Mouse (Mus musculus) erythroid progenitor cell, adult 5-6 weeks (primary cell): ENCODE data around the gene Ccdc162. TPM values are rescaled to one million over a fixed set of nuclear protein-coding genes. Genes with fewer than 3 reads are reported as not detected.

Experiments
- ATAC-seq: replicated peaks from 2 replicates; pipeline ENCODE4 v1.8.0; 2016; ENCODE audit warnings: moderate number of reproducible peaks, mild to moderate bottlenecking, moderate TSS enrichment, inconsistent platforms; ENCODE audit not compliant: poor library complexity, low FRiP score, severe bottlenecking
- total RNA-seq, 2 experiments: library from RNA; stranded (forward) in 1 of 2; stranded (reverse) in 1 of 2; fragments of 150-400 nt in 1 of 2; fragments of 186-747, 209-891 nt in 1 of 2; gene quantifications; 2 replicates each; pipeline versions ENCODE4 v1.2.3 to v1.2.4; 2015 to 2017; ENCODE audit warnings: low replicate concordance in 2 of 2

Ccdc162 gene
- total RNA-seq, 2 experiments from 2014 or later, result not detected

DNA sequence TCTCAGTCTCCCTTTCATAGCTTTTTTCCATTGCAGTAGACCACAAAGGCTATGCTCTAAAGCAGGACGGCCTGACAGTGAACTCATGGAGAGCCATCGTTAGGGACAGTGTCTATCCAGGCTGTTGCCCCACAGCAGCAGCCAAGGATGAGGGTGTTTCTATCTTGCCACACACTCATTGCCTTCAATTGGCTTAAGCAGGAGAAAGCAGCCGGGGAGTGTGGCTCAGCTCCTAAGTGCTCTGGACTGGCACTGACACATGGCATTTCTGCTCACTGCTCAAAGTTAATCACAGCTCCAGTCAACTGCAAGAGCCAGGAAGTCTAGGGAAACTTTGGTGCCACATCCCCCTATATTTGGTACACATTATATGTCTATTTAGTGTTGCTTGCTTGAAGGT, 64.9 kb downstream of the Ccdc162 start:
- no peak for ATAC-seq

DNA sequence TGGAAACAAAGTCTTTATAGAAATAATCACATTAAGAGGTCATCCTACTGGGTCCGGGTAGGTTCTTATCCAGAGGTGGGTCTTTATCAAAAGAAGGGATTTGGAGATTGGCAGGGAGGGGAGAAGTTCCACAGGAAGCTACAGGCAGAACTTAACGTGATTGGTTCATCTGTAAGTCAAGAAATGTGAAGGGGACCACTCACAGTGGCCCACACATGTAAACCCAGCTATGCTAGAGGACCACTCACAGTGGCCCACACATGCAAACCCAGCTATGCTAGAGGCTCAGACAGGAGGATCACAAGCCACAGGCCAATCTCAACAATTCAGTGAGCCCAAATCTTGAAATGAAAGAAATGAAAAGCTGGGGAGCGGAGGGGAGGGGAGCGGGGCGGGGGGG, 67.2 kb downstream of the Ccdc162 start:
- ATAC-seq, result no peak

DNA sequence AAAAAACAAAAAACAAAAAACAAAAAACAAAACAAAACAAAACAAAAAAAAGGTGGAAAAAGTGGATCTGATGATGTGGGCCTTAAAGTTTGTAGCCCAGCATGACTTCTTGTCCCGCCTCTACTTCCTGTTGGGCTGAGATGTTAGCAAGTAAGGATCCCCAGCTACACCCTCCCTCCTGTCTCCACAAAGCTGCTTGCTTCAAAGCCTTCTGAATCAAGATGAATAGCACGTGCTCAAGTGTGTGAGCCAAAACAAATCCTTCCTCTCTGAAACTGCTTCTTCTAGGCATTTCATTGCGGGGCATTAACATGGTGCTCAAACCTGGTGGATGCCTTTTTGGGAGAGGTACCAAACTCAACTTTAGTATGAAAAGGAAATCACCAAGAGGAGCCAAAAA, 77.7 kb downstream of the Ccdc162 start:
- ATAC-seq, result no peak

DNA sequence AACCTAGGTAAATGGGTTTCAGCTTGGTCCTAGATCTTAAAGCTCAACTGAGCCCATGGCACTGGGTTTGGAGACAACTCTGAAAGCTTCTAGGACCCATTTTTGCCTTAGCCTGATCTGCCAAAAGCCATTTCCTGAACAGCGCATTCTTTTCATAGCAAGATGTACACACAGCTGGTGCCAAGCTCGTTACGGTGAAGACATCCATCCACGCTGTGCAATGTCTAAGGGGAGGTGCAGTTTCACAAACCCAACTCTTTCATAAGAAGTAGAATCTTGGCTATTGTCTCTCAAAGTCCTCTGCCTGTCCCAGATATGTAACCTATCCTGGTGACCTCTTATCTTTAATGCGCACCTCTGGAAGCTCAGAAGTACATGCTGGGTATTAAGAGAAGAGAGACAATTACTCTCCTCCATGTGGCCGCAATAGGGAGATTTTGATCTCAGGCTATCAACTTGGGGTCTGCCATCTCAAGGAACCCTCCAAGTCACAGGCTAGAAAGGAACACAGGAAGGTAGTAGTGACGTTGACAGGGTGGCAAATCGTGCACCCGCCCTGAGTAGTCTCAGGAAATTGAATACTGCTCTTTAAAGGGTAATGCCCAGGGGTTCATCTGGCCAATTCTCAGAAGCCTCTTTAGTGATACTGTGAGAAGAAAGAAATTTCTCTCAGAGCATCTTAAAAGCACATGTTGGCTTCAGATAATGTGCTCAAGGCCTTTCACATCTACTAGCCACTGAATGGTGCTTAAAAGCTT, 81.0 kb downstream of the Ccdc162 start:
- ATAC-seq, result no peak

DNA sequence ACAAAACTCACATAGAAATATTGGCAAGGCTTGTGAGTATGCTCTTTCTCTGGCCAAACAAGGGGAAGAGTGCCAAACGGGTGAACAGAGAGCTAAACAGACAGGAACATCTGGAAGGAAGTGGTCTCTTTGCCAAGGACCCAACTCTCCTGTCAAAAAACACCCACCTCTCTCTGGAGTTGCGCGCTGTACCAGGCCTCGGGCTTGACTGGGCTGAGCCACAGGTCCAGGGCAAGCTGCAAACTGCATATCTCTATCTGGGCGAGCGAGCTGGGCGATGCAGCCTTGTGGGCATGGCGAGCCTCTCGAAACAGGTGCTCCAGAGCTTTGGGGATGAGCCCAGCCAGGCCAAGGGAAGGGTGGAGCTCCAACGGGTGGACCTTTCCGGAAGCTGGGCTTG, 82.6 kb downstream of the Ccdc162 start:
- ATAC-seq, result no peak

DNA sequence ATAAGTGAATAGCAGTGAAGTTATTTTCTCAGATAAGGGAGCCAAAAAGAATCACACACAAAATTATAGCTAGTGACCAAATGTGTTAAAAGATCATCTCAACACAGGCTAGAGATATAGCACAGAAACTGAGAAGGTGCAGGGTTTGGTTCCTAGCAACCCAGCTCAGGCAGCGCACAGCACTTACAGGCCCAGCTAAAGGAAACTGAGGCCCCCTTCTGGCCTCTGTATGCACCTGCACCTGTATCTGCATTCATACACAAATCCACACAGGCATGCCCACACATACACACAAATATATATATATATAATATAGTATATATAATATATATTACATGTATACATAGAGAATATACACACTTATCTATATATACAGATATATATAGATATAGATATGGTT, 84.4 kb downstream of the Ccdc162 start:
- ATAC-seq, result no peak

DNA sequence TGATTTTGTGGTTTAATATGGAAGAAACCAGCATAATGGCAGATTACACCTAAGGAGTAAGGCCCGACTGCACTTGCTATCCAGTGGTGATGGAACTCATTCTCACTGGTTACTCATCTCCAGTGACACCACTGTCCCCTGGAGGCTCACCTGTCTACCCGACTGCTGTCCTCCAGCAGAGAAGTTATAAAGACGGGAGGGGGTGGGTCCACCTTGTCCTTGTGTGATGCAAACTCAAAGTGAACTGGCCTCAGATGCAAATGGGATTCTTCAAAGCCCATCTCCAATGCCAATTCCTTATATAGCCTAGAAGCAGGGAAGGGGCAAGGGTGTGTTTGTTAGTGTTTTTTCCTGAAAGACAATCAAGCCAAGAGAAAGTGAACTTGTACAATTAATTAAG, 89.4 kb downstream of the Ccdc162 start:
- no peak for ATAC-seq

DNA sequence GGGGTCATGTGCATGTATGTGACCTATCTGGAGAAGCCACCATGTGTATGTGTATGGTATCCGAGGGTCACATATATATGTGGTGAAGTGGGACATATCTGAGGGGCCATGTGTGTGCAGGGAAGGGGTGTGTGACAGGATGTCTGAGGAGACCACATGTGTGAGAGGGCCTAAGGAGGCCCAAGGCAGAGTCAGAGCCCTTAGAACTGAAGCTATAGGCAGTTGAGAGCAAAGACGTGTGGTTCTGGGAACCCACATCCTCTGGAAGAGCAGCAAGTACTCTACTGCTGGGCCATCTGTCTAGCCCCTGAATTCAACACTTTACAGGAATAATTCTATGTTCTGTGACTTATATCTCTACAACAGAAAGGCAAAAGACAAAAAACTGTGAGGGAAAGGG, 96.4 kb downstream of the Ccdc162 start:
- no peak for ATAC-seq

DNA sequence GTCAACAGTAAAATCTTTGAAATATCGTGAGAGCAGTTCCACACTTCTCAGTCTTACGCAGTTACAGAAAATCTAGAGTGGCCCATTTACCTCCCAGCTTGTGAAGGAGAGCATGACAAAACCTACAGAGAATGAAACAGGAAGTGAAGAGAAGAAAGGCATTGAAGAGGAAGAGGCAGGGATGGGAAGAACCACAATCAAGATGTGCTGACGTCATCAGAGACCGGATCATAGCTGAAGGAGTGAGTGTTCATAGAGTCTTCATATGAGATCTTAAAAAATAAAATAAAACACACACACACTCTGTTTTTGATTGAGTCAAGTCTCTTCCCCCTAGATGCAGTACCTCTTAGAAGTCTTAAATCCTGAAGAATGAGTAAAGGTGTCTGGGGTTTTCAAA, 100.9 kb downstream of the Ccdc162 start:
- no peak for ATAC-seq

DNA sequence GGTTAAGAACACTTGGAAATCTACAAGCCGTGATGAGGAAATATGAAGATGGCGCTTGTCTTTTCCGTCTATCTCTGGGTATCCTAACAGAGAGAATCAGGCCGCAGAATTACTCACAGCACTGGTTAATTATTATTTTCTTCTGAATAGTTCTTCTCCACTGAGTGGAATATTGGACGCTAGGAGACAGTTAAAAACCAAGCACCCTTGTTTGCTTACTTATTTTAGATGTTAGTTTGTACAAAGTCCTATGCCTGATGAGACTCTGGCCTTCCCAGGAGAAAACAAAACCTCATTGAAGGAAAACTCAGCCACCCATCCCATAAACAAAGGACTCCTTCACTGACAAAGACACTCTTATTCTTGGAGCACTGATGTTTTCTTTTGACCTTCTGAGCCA, 104.5 kb downstream of the Ccdc162 start:
- ATAC-seq, result no peak

DNA sequence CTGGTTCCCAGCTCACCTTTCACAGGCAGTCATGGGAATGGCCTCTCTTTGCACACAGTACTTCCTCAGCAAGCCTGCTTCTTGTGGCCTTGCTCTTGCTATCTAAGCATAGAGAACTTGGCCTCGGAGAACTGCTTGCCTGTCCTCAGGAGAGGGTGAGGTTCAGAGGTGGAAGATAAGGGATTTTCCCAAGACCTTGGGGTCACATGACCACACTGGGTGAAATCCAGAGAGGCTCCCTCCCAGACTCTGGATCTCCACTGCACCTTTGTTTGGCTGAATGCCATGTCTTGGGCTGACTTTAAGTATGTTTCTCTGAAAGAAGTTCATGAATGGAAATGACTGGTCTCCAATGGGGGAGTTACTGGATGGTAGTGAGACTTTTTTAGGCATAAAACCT, 107.0 kb downstream of the Ccdc162 start:
- no peak for ATAC-seq

DNA sequence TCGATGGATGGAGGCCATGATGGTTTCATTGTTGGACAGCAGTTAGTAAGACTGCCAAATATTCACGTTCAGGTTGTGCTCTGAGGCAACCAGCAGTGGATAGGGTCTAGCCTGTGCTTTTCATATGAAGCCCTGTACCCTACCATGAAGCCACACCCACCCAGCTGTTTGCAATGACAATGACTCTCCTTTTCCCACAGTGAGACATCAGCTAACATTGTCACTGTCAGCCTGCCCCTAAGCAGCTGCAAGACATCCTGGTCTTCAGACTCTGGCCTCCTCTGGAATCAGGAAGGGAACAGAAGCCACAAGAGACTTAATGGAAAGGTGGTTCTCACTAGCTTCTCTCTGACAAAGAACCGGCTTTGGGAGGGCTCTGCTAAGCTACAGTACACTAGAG, 107.9 kb downstream of the Ccdc162 start:
- ATAC-seq, result no peak

DNA sequence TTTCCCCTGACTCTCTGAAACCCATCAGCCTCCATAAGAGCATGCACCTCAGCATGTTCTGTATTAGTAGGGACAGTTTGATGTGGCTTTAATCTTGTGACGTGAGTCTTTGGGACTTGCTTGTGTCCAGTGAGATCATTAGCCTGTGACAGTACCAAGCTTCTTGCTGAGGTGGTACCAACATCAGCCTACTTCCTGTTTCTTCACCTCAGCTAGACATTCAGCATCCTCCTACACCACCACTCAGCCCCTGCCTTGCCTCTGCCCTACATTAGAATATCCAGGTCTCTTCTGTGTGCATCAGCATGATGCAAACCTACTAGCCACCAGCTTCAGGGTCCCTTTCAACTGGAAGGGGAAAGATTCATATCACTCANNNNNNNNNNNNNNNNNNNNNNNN, 113.8 kb downstream of the Ccdc162 start:
- ATAC-seq, result no peak

DNA sequence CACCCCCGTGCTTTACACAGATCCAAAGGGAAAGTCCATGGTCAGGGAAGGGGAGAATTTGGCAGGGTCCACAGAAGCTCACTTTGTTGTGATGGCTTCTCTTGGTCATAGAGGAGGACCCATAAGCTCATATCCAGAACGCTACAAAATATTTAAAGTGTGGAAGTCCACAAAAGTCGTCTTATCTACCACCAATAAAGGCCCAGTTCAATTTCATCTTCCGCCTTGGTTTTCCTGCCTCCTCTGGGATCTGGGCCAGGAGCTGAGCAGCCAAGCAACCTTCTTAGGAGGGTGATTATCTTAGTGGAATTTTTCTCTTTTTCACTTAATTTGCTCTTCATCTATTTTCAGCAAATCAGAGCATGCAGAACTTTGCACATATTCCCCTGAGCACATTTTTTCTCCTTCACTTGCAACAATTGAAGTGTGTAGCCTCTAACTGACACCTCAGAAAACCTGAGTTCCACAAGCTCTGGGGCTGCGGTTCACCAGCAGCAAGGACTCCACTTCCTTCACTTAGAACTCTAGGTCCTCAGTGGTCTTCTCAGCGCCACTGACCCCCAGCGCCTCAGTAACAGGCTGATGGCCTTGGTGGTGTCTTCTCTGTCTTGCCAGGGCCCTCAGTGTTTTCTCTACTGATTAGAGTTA, 114.4 kb downstream of the Ccdc162 start:
- no peak for ATAC-seq

DNA sequence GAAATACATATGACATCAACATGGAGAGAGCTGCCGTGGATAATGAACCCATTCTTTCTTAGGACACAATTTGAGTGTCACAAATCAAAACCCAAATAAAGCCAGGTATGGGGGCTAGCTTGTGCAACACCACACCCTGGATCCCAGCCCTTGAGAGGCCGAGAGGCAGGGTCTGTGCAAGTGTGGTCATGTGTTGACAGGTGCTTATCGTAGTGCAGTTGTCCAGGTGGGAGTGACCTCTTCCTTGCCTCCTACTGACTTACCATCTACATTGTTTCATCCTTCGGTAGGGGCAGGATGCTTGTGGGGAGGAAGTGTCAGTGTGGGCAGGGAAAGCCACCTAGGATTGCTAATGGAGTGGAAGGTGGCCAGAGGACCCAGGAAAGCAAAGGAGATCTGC, 115.1 kb downstream of the Ccdc162 start:
- ATAC-seq, result no peak

DNA sequence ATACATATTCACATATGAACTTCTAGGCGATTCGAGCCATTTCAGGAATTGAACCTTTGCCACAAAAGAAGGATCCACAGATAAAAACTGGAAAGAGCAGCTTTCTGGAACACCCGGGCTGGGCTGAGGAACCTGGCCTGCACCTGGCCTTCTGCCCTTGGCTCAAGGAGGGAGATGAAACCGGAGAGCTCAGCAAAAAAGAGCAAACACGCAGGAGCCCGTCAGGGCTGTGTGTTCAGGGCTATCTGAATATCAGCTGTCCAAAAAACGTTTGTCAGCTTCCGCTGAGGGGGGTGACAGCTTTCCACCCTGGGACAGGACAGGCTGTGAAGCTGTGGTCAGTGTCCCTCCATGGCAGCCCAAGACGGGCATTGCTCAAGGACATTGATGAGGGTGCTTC, 117.4 kb downstream of the Ccdc162 start:
- ATAC-seq, result no peak

DNA sequence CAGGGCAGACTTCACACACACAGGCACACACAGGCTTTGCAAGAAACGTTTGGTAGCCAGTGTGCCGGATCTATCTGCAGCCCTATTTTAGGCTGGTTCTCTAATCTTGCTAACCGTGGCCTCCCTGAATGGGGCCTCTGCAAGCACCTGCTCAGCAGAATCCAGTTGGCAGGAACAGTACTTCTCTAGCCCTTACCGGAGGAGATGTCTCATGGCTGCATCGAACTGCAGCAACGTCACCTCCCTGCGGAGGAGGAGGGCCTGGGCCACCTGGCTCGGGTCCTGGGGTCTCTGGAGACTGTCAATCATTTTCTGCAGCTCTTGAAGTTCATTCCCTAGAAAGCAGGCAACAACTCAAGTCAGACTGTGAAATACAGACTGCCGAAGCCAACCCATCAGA, 118.2 kb downstream of the Ccdc162 start:
- no peak for ATAC-seq

DNA sequence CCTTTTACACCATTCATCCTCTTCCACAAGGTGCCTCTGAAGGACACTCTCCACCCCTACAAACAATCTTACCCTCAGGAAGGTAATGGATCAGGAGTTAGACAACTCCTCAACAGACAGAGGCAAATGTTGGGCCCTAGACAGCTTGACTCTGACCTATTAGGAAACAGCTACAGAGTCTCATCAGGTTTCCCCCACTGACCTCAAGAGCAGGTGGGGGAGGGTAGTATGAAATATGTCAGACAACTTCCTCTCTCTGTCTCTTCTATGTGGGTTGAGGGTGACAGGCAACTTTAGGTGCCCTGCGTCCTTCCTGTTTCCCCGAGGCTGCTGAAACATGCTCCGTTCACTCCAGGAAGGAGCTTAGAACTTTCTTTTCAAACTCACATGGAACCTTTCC, 120.9 kb downstream of the Ccdc162 start:
- ATAC-seq, result no peak

DNA sequence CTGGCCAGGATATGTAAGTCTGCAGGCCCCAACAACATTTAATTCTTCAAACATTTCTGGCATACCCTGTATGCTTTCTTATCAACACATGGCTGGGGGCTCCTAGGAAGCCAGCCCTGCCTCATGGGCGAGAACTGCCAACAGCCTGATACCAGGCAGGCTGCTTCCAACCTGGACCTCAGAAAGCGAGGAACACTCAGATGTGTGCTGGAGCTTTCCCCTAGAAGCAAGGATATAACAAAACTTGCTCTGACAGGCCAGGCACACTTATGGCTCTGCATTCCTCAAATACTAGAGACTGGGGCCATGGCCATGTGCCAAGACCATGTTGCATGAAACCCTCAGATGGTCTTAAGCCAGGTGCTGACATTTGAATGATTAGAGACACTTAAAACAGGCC, 121.5 kb downstream of the Ccdc162 start:
- no peak for ATAC-seq

DNA sequence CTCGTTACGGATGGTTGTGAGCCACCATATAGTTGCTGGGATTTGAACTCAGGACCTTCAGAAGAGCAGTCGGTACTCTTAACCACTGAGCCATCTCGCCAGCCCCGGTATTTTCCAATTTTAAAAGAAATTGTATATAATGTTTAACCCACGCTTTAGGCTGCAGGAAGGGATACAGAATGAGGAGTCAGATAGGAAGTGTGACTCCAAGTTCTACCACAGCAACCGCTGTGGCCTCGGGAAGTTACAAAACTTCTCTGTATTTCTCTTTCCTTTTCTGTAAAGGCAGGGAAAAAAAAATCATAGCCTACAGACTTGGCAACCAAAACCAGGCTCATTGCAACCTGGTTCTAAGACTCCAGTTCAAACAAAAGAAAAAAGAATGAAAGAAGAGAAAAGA, 122.0 kb downstream of the Ccdc162 start:
- no peak for ATAC-seq

DNA sequence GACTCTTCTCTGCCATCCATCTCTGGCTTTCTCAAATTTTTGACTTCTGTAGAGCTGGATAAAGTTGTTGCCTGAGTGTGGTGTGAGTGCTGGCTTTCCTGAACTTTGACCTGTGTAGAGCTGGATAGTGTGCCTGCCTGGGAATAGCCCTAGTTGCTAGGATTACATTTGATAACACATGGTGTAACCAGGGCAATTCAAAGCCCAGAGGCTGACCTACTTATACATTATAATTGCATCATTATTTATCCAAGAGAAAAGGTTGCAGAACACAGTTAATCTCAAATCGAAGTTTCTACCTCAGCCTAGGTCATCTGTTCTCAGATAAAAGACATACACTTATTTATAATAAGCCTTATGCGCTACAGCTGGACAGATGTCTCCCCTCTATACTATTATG, 127.8 kb downstream of the Ccdc162 start:
- ATAC-seq, result no peak
